Mouse (Mus musculus): ENCODE data around the gene Stt3b. TPM values are rescaled to one million over a fixed set of nuclear protein-coding genes. Genes with fewer than 3 reads are reported as not detected.
A peak's percentile ranks its signal among the peaks of the same experiment; 100 is the strongest.

Gene Stt3b
- polyA plus RNA-seq, 1 experiment from 2014 or later, result 116 TPM

GRCm38 (mm10) chr9:115309977-115310345 is 260 bp downstream of the Stt3b start:
- Histone ChIP-seq H3K27ac (replicated peaks; ENCODE audit: low read depth, low read length) (peak overlapping the region; percentile 93), H3K9ac (ENCODE audit: low read depth, low read length) (peak overlapping the region; percentile 99), H3K27me3 (replicated peaks; ENCODE audit: control insufficient read depth, insufficient read depth, low read length) (no peaks in the 10 kb centered on the region), H3K4me3 (ENCODE audit: low read depth, low read length) (peak overlapping the region; percentile 95), H3K4me2 (ENCODE audit: low read depth, low read length) (peak overlapping the region; percentile 78), H3K36me3 (ENCODE audit: control insufficient read depth, insufficient read depth, low read length) (no peaks in the 10 kb centered on the region), H3K4me1 (ENCODE audit: control insufficient read depth, insufficient read depth, low read length) (peaks cover 33% of the 10 kb centered on the region), H3K9me3 (ENCODE audit: control insufficient read depth, low read length) (no peaks in the 10 kb centered on the region)
- ATAC-seq (ENCODE audit: low read depth) (peak; percentile 73), DNase-seq (ENCODE audit: low spot score) (no peak)
- WGBS, result 0% methylated on average over 4 of the region's 42 CpGs

- H3K36me3 ChIP-seq (ENCODE audit: control insufficient read depth, insufficient read depth, low read length), result no peaks in the 10 kb centered on the region
- ATAC-seq (ENCODE audit: low read depth), result 0 out of 2 replicates have a peak, but pooled peaks have one; percentile 0
- H3K9me3 ChIP-seq (ENCODE audit: control insufficient read depth, low read length), result no peaks in the 10 kb centered on the region
- peak overlapping the region; percentile 95 for H3K4me3 ChIP-seq (ENCODE audit: low read depth, low read length)
- DNase-seq (ENCODE audit: low spot score), result peak; percentile 19
- WGBS, result 0% methylated on average over 28 of the region's 65 CpGs
- no peaks in the 10 kb centered on the region for H3K27me3 ChIP-seq (replicated peaks; ENCODE audit: control insufficient read depth, insufficient read depth, low read length)
- H3K4me1 ChIP-seq (ENCODE audit: control insufficient read depth, insufficient read depth, low read length), result peaks cover 34% of the 10 kb centered on the region
- H3K9ac ChIP-seq (ENCODE audit: low read depth, low read length), result peak overlapping the region; percentile 99
- H3K4me2 ChIP-seq (ENCODE audit: low read depth, low read length), result peak overlapping the region; percentile 78
- peak overlapping the region; percentile 93 for H3K27ac ChIP-seq (replicated peaks; ENCODE audit: low read depth, low read length)
These were observed 745 bp downstream of the Stt3b start for GRCm38 (mm10) chr9:115309381-115309971.

- no peaks in the 10 kb centered on the region for H3K9me3 ChIP-seq (ENCODE audit: control insufficient read depth, low read length)
- H3K4me1 ChIP-seq (ENCODE audit: control insufficient read depth, insufficient read depth, low read length), result peaks cover 34% of the 10 kb centered on the region
- DNase-seq (ENCODE audit: low spot score) (peak; percentile 48), ATAC-seq (ENCODE audit: low read depth) (no peak)
- no peaks in the 10 kb centered on the region for H3K27me3 ChIP-seq (replicated peaks; ENCODE audit: control insufficient read depth, insufficient read depth, low read length)
- under 1% methylated on average over 18 of the region's 18 CpGs for WGBS
- peak overlapping the region; percentile 99 for H3K9ac ChIP-seq (ENCODE audit: low read depth, low read length)
- H3K4me3 ChIP-seq (ENCODE audit: low read depth, low read length), result peak overlapping the region; percentile 95
- H3K4me2 ChIP-seq (ENCODE audit: low read depth, low read length), result peak overlapping the region; percentile 78
- H3K27ac ChIP-seq (replicated peaks; ENCODE audit: low read depth, low read length), result peak overlapping the region; percentile 93
- no peaks in the 10 kb centered on the region for H3K36me3 ChIP-seq (ENCODE audit: control insufficient read depth, insufficient read depth, low read length)
These were observed 1.3 kb downstream of the Stt3b start for GRCm38 (mm10) chr9:115308941-115309380.

- Histone ChIP-seq H3K4me1 (ENCODE audit: control insufficient read depth, insufficient read depth, low read length) (peaks cover 37% of the 10 kb centered on the region), H3K36me3 (ENCODE audit: control insufficient read depth, insufficient read depth, low read length) (no peaks in the 10 kb centered on the region), H3K9ac (ENCODE audit: low read depth, low read length) (peak overlapping the region; percentile 99), H3K4me2 (ENCODE audit: low read depth, low read length) (peak overlapping the region; percentile 78), H3K9me3 (ENCODE audit: control insufficient read depth, low read length) (no peaks in the 10 kb centered on the region), H3K27ac (replicated peaks; ENCODE audit: low read depth, low read length) (peak overlapping the region; percentile 93; the same call in 1 of the 2 replicates), H3K4me3 (ENCODE audit: low read depth, low read length) (peak overlapping the region; percentile 95), H3K27me3 (replicated peaks; ENCODE audit: control insufficient read depth, insufficient read depth, low read length) (no peaks in the 10 kb centered on the region)
- DNase-seq (ENCODE audit: low spot score) (peak; percentile 40), ATAC-seq (ENCODE audit: low read depth) (no peak)
- WGBS, result 13% methylated on average over 4 of the region's 4 CpGs
These were observed 1.8 kb downstream of the Stt3b start for GRCm38 (mm10) chr9:115308401-115308800.

GRCm38 (mm10) chr9:115306202-115306601 is 4.0 kb downstream of the Stt3b start:
- no peaks in the 10 kb centered on the region for H3K36me3 ChIP-seq (ENCODE audit: control insufficient read depth, insufficient read depth, low read length)
- H3K27ac ChIP-seq (replicated peaks; ENCODE audit: low read depth, low read length), result peak overlapping the region; percentile 1; the same call in 1 of the 2 replicates
- H3K9ac ChIP-seq (ENCODE audit: low read depth, low read length), result peak overlapping the region; percentile 99
- H3K4me1 ChIP-seq (ENCODE audit: control insufficient read depth, insufficient read depth, low read length), result peaks cover 37% of the 10 kb centered on the region
- ATAC-seq (ENCODE audit: low read depth) (no peak), DNase-seq (ENCODE audit: low spot score) (peak; percentile 64)
- H3K4me3 ChIP-seq (ENCODE audit: low read depth, low read length), result peak overlapping the region; percentile 95
- WGBS, result 11% methylated on average over 6 of the region's 6 CpGs
- H3K4me2 ChIP-seq (ENCODE audit: low read depth, low read length), result peak overlapping the region; percentile 78
- H3K9me3 ChIP-seq (ENCODE audit: control insufficient read depth, low read length), result no peaks in the 10 kb centered on the region
- no peaks in the 10 kb centered on the region for H3K27me3 ChIP-seq (replicated peaks; ENCODE audit: control insufficient read depth, insufficient read depth, low read length)

GRCm38 (mm10) chr9:115304149-115304548 is 6.1 kb downstream of the Stt3b start:
- ATAC-seq (ENCODE audit: low read depth), result no peak
- Histone ChIP-seq H3K9me3 (ENCODE audit: control insufficient read depth, low read length) (no peaks in the 10 kb centered on the region), H3K36me3 (ENCODE audit: control insufficient read depth, insufficient read depth, low read length) (no peaks in the 10 kb centered on the region), H3K4me2 (ENCODE audit: low read depth, low read length) (no peak overlapping the region), H3K27me3 (replicated peaks; ENCODE audit: control insufficient read depth, insufficient read depth, low read length) (no peaks in the 10 kb centered on the region), H3K9ac (ENCODE audit: low read depth, low read length) (no peak overlapping the region), H3K4me1 (ENCODE audit: control insufficient read depth, insufficient read depth, low read length) (peaks cover 43% of the 10 kb centered on the region), H3K4me3 (ENCODE audit: low read depth, low read length) (no peak overlapping the region), H3K27ac (replicated peaks; ENCODE audit: low read depth, low read length) (no peak overlapping the region)
- no peak for DNase-seq (ENCODE audit: low spot score)
- 72% methylated on average over 4 of the region's 4 CpGs for WGBS

GRCm38 (mm10) chr9:115301593-115301992 is 8.6 kb downstream of the Stt3b start:
- H3K4me2 ChIP-seq (ENCODE audit: low read depth, low read length), result no peak overlapping the region
- no peak overlapping the region for H3K9ac ChIP-seq (ENCODE audit: low read depth, low read length)
- peaks cover 29% of the 10 kb centered on the region for H3K4me1 ChIP-seq (ENCODE audit: control insufficient read depth, insufficient read depth, low read length)
- WGBS, result 80% methylated on average over 7 of the region's 7 CpGs
- no peak overlapping the region for H3K27ac ChIP-seq (replicated peaks; ENCODE audit: low read depth, low read length)
- H3K4me3 ChIP-seq (ENCODE audit: low read depth, low read length), result no peak overlapping the region
- ATAC-seq (ENCODE audit: low read depth) (no peak), DNase-seq (ENCODE audit: low spot score) (no peak)
- no peaks in the 10 kb centered on the region for H3K27me3 ChIP-seq (replicated peaks; ENCODE audit: control insufficient read depth, insufficient read depth, low read length)
- no peaks in the 10 kb centered on the region for H3K9me3 ChIP-seq (ENCODE audit: control insufficient read depth, low read length)
- no peaks in the 10 kb centered on the region for H3K36me3 ChIP-seq (ENCODE audit: control insufficient read depth, insufficient read depth, low read length)

- no peaks in the 10 kb centered on the region for H3K27me3 ChIP-seq (replicated peaks; ENCODE audit: control insufficient read depth, insufficient read depth, low read length)
- no peak overlapping the region for H3K9ac ChIP-seq (ENCODE audit: low read depth, low read length)
- no peak for DNase-seq (ENCODE audit: low spot score)
- no peak for ATAC-seq (ENCODE audit: low read depth)
- H3K4me2 ChIP-seq (ENCODE audit: low read depth, low read length), result no peak overlapping the region
- no peak overlapping the region for H3K4me3 ChIP-seq (ENCODE audit: low read depth, low read length)
- no peak overlapping the region for H3K27ac ChIP-seq (replicated peaks; ENCODE audit: low read depth, low read length)
- H3K4me1 ChIP-seq (ENCODE audit: control insufficient read depth, insufficient read depth, low read length), result peaks cover 24% of the 10 kb centered on the region
- WGBS, result 95% methylated on average over 6 of the region's 6 CpGs
- no peaks in the 10 kb centered on the region for H3K36me3 ChIP-seq (ENCODE audit: control insufficient read depth, insufficient read depth, low read length)
- no peaks in the 10 kb centered on the region for H3K9me3 ChIP-seq (ENCODE audit: control insufficient read depth, low read length)
These were observed 9.1 kb downstream of the Stt3b start for GRCm38 (mm10) chr9:115301002-115301579.

- no peak overlapping the region for H3K27ac ChIP-seq (replicated peaks; ENCODE audit: low read depth, low read length)
- no peak overlapping the region for H3K4me3 ChIP-seq (ENCODE audit: low read depth, low read length)
- peaks cover 6% of the 10 kb centered on the region; the same call in 1 of the 2 replicates for H3K4me1 ChIP-seq (ENCODE audit: control insufficient read depth, insufficient read depth, low read length)
- no peak overlapping the region for H3K4me2 ChIP-seq (ENCODE audit: low read depth, low read length)
- no peaks in the 10 kb centered on the region for H3K36me3 ChIP-seq (ENCODE audit: control insufficient read depth, insufficient read depth, low read length)
- DNase-seq (ENCODE audit: low spot score) (no peak), ATAC-seq (ENCODE audit: low read depth) (no peak)
- 84% methylated on average over 7 of the region's 7 CpGs for WGBS
- no peak overlapping the region for H3K9ac ChIP-seq (ENCODE audit: low read depth, low read length)
- H3K27me3 ChIP-seq (replicated peaks; ENCODE audit: control insufficient read depth, insufficient read depth, low read length), result no peaks in the 10 kb centered on the region
- H3K9me3 ChIP-seq (ENCODE audit: control insufficient read depth, low read length), result no peaks in the 10 kb centered on the region
These were observed 13.5 kb downstream of the Stt3b start for GRCm38 (mm10) chr9:115296738-115297137.
